Mouse (Mus musculus) CH12.LX (cell line): ENCODE data around the gene Atp6v0c.

Experiments
- CTCF ChIP-seq, 2 experiments: IDR thresholded peaks in 1 of 2; conservative IDR thresholded peaks in 1 of 2; 2 replicates each; pipeline ENCODE4 v1.5.1; 2011 to 2012; ENCODE audit warnings: low read depth in 2 of 2, low read length in 2 of 2, improper control_type of control experiment in 1 of 2, inconsistent platforms in 1 of 2, mild to moderate bottlenecking in 1 of 2, moderate library complexity in 1 of 2
- ELF1 ChIP-seq: IDR thresholded peaks from 2 replicates; pipeline ENCODE4 v1.6.1; 2014; ENCODE audit warnings: low read depth, mild to moderate bottlenecking, inconsistent platforms, low read length, improper control_type of control experiment
- EP300 ChIP-seq: IDR thresholded peaks from 2 replicates; pipeline ENCODE4 v1.6.1; 2011; ENCODE audit warnings: low read length, improper control_type of control experiment
- GABPA ChIP-seq: IDR thresholded peaks from 2 replicates; pipeline ENCODE4 v1.6.1; 2012; ENCODE audit warnings: low read depth, low read length, improper control_type of control experiment, inconsistent platforms; ENCODE audit not compliant: insufficient replicate concordance
- HCFC1 ChIP-seq: IDR thresholded peaks from 2 replicates; pipeline ENCODE4 v1.6.1; 2012; ENCODE audit warnings: low read depth, mild to moderate bottlenecking, inconsistent platforms, low read length, improper control_type of control experiment
- MAX ChIP-seq: IDR thresholded peaks from 2 replicates; pipeline ENCODE4 v1.6.1; 2011; ENCODE audit warnings: low read length, improper control_type of control experiment
- MAZ ChIP-seq: IDR thresholded peaks from 2 replicates; pipeline ENCODE4 v1.6.1; 2012; ENCODE audit warnings: low read depth, mild to moderate bottlenecking, inconsistent platforms, low read length, improper control_type of control experiment, moderate library complexity
- POLR2A ChIP-seq: IDR thresholded peaks from 2 replicates; pipeline ENCODE4 v1.6.1; 2011; ENCODE audit warnings: low read depth, mild to moderate bottlenecking, improper control_type of control experiment, low read length

DNA sequence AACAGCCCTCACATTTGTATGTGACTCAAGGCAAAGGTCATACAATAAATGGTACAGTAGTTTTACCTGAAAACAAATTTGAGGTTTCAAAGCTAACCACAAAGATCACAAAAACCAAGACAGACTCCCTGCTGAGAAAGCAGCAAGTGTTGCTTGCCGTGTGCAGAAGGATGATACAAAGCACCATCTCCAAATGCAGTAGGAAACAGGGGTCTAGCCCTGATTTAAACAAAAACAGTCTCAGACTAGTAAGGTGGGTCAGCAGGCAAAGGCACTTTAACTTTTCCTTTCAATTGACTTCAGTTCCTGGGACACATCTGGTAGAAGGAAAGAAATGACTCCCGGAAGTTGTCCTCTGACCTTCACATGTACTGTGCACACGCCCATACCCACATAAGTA is 42.7 kb downstream of the Atp6v0c start:
- no peak for TF ChIP-seq MAX
- no peak for TF ChIP-seq POLR2A
- TF ChIP-seq CTCF (conservative IDR thresholded peaks at IDR 0.05 in 1 of 2, IDR thresholded peaks at IDR 0.05 in 1 of 2; ENCODE audit: low read depth in 2 of 2, low read length in 2 of 2): no peak
- no peak for TF ChIP-seq GABPA
- no peak for TF ChIP-seq EP300
- no peak for TF ChIP-seq MAZ
- TF ChIP-seq HCFC1: no peak
- TF ChIP-seq ELF1: no peak
